Mouse (Mus musculus): Measurements from ENCODE around the gene Mrpl55. TPM values are rescaled to one million over a fixed set of nuclear protein-coding genes. Genes with fewer than 3 reads are reported as not detected.

Mrpl55 gene
- polyA plus RNA-seq (2015; fragmentation: Nextera tagmentation; extraction: Ambion mirVana): 95.4 and 96.1 TPM in 2 replicates

DNA sequence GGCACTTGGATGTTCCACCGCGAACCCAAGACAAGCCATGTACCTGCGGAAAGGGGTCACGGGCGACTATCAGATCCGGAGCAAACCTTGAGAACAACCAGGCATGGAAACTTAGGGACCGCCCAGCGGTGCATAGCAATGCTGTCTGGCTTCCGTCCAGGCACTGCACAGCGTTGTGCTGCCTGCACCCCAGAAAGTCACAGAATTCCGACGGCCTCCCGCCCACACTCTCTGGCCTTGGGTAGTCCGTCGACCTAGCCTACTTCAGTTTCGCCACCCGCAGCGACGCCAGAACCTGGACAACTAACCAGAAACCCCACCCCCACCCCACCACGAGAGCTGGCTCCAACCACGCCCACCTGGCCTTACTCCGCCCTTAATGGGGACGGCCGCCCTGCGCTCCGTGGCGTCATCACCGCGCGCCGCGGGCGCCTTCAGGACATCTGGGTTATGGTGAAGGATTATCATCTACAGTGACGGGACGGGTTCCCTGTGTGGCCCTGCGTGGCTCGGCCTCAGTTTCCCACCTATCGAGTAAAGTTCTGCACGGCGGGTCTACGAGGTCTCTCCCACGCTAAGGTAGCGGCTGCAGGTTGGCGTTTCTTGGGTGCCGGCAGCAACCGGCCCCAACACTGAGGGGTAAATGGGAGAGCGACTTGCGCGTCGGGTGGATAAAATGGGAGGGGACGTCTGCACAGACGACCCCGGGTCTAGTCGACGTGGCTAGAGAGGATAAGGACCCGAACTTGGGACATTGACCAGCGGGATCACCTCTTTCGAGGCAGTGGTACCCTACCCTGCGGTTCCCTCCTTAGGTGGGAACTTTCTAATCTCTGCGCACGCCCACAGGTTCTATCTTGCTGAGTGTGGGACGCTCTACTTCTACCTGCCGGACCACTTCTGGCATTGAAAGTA, at the start of gene Mrpl55:
TSS of gene Mrpl55 (plus strand) at position 406 of the 915 bp plus-strand sequence.
- Histone ChIP-seq H3K9ac (replicated peaks) (peak within 1 kb of the TSS; percentile 81), H3K27me3 (no peaks in the 10 kb centered on the region), H3K4me3 (peak within 1 kb of the TSS; percentile 81), H3K9me3 (no peaks in the 10 kb centered on the region), H3K4me1 (peaks cover 20% of the 10 kb centered on the region), H3K4me2 (replicated peaks) (peak within 1 kb of the TSS; percentile 96), H3K36me3 (peaks cover 22% of the 10 kb centered on the region), H3K27ac (replicated peaks) (peak within 1 kb of the TSS; percentile 59)
- peak; percentile 93 for ATAC-seq (replicated peaks)
- under 1% methylated on average over 63 of the region's 63 CpGs for WGBS

DNA sequence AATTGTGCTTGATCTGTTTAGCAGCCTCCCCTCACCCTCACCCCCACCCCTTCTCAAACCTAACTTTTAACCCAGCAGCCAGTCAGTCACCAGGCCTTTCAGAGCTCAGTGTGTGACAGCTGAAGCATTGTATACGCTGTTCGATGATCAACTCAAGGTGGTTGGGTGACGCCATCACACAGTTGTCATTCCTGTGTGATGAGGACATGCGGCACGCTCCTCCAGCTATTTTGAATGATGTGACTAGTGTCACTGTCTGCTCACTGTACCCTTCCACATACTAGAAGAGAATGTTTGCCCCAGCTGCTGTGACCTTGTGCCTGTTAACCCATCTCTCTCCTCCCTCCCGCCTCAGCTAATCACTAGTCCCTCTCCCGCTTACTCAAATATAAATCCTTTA, 48.1 kb upstream of the Mrpl55 start:
- no peak overlapping the region for H3K27ac ChIP-seq (replicated peaks)
- no peaks in the 10 kb centered on the region for H3K27me3 ChIP-seq
- no peaks in the 10 kb centered on the region for H3K4me1 ChIP-seq
- ATAC-seq (replicated peaks): no peak
- no peak overlapping the region for H3K4me3 ChIP-seq
- 89% methylated on average over 7 of the region's 7 CpGs for WGBS
- 0 out of 2 replicates have a peak, but pooled peaks cover 2% of the 10 kb centered on the region for H3K36me3 ChIP-seq
- no peak overlapping the region for H3K4me2 ChIP-seq (replicated peaks)
- H3K9me3 ChIP-seq: no peaks in the 10 kb centered on the region
- no peak overlapping the region for H3K9ac ChIP-seq (replicated peaks)

DNA sequence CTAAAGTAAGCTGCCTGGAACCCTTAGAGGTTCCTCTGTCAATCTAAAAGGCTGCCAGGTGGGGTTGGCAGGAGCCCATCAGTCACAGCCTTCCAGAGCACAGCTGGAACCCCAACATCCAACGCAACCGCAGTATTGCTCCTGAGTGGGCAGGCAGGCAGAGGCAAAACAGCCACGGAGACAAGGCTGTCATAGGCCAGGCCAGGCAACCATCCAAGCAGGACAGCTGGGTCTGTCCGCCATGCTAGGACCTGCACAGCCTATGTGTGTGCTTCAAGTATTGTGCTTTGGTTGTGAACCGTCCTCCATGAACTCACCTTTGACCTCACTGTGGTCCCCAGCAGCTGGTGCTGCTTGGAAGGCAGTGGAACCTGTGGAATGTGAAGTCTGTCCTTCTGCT, 46.4 kb upstream of the Mrpl55 start:
- 84% methylated on average over 5 of the region's 5 CpGs for WGBS
- H3K4me3 ChIP-seq: no peak overlapping the region
- H3K36me3 ChIP-seq: 0 out of 2 replicates have a peak, but pooled peaks cover 2% of the 10 kb centered on the region
- ATAC-seq (replicated peaks): no peak
- H3K9me3 ChIP-seq: no peaks in the 10 kb centered on the region
- H3K27me3 ChIP-seq: no peaks in the 10 kb centered on the region
- no peak overlapping the region for H3K27ac ChIP-seq (replicated peaks)
- H3K4me2 ChIP-seq (replicated peaks): no peak overlapping the region
- no peak overlapping the region for H3K9ac ChIP-seq (replicated peaks)
- H3K4me1 ChIP-seq: no peaks in the 10 kb centered on the region

DNA sequence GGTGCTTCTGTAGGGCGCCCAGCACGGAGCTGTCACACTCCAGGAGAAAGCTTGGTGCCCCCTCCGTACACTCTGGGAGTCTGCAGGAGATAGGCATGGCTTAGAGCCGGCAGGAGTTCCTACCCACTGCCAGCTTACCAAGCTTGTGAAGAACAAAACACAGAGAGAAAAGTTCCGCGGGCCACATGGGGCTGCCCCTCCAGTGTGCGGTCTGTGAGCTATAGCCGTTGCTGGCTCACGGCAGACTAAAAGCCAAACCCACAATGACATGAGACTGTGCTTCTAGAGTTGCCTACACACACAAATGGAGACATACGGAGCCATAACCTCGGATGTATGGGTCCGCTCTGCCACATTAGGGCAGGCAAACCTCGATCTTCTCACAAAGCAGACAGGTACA, 43.2 kb upstream of the Mrpl55 start:
- Histone ChIP-seq H3K27ac (replicated peaks) (no peak overlapping the region), H3K4me3 (no peak overlapping the region), H3K4me2 (replicated peaks) (no peak overlapping the region), H3K9ac (replicated peaks) (no peak overlapping the region), H3K9me3 (no peaks in the 10 kb centered on the region), H3K4me1 (peaks cover 14% of the 10 kb centered on the region), H3K27me3 (no peaks in the 10 kb centered on the region), H3K36me3 (0 out of 2 replicates have a peak, but pooled peaks cover 2% of the 10 kb centered on the region)
- no peak for ATAC-seq (replicated peaks)
- WGBS: 93% methylated on average over 13 of the region's 13 CpGs

DNA sequence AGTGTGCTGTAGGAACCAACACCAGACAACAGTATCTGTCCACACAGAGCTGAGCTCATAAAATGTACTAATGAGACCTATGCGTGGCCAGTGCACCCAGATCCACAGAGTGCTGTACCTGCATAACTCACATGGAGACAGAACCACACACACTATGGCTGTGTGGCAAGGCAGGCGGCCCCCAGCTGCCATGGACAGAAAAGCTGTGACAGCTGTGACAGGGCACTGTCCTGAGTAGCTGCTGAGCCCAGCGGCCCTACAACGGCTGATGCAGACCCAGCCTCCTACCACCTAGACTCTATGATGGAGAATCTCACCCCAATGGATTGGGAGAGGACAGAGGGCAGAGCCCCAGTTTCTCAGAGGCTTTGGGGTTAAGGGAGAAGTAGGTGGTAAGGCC, 42.7 kb upstream of the Mrpl55 start:
- H3K36me3 ChIP-seq: 0 out of 2 replicates have a peak, but pooled peaks cover 2% of the 10 kb centered on the region
- H3K4me3 ChIP-seq: no peak overlapping the region
- H3K27me3 ChIP-seq: no peaks in the 10 kb centered on the region
- no peak overlapping the region for H3K4me2 ChIP-seq (replicated peaks)
- no peak overlapping the region for H3K9ac ChIP-seq (replicated peaks)
- no peak overlapping the region for H3K27ac ChIP-seq (replicated peaks)
- WGBS: 93% methylated on average over 4 of the region's 4 CpGs
- H3K9me3 ChIP-seq: no peaks in the 10 kb centered on the region
- no peak for ATAC-seq (replicated peaks)
- H3K4me1 ChIP-seq: peaks cover 16% of the 10 kb centered on the region

DNA sequence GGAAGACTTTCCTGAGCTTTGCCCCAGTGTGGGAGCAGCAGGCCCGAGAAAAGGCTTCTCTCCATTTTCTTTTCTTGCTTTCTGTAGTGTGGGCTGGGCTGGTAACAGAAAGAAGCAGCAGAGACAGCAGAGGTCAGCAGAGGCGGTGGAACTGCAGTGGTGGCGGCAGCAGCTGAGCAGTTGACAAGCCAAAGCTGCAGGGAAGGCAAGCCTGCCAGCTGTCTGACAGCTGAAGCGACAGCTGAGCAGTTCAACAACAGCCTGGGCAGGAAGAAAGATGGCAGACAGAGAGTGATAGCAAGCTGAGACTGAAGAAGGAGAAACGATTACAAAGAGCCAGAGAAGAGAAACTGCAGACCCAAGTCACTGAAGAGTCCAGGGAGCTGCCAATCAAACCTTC, 40.9 kb upstream of the Mrpl55 start:
- Histone ChIP-seq H3K9ac (replicated peaks) (no peak overlapping the region), H3K27ac (replicated peaks) (no peak overlapping the region), H3K4me3 (no peak overlapping the region), H3K4me2 (replicated peaks) (no peak overlapping the region), H3K9me3 (no peaks in the 10 kb centered on the region), H3K36me3 (no peaks in the 10 kb centered on the region), H3K4me1 (peaks cover 16% of the 10 kb centered on the region), H3K27me3 (no peaks in the 10 kb centered on the region)
- 83% methylated on average over 5 of the region's 5 CpGs for WGBS
- no peak for ATAC-seq (replicated peaks)

DNA sequence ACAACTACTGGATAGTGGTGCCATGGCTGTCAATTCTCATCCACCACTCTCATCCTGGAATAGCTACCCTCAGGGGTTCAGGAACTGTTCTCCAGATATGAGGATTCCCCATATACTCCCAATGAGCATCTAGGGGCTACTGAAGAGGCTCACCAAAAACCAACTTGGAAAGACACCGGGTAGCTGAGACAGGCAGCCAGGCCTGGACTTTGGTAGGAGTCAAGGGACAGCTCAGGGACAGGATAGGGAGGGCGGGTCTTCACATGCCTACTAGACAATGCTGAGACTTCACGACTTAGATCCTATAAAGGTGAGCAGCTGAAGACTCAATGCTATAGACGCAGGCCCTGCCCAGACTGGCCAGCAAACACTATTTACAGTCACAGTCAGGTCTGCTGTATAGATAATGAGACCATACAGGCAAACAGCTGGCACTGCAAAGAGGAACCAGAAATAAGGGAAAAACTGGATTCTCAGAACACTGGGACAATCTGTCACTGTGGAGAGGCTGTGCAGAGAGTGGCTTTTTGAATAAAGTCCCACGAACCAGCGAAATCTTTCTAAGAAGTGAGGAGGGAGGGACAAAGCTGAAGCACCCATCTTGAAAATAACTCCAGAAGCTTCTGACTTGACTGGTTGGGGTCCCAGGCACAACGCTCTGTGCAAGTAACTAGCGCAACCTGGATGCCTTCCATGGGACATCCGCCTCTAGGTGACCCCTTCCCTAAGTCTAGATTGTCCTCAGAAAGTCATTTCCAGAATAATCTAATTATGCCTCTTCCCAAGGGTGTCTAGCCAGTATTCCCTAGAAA, 39.6 kb upstream of the Mrpl55 start:
- no peaks in the 10 kb centered on the region for H3K27me3 ChIP-seq
- WGBS: 61% methylated on average over 9 of the region's 9 CpGs
- no peaks in the 10 kb centered on the region for H3K9me3 ChIP-seq
- peaks cover 16% of the 10 kb centered on the region for H3K4me1 ChIP-seq
- peak overlapping the region; percentile 98 for H3K27ac ChIP-seq (replicated peaks)
- H3K4me3 ChIP-seq: peak overlapping the region; percentile 60
- peak; percentile 3; the same call in 1 of the 2 replicates for ATAC-seq (replicated peaks)
- H3K4me2 ChIP-seq (replicated peaks): peak overlapping the region; percentile 59
- no peaks in the 10 kb centered on the region for H3K36me3 ChIP-seq
- H3K9ac ChIP-seq (replicated peaks): peak overlapping the region; percentile 45

DNA sequence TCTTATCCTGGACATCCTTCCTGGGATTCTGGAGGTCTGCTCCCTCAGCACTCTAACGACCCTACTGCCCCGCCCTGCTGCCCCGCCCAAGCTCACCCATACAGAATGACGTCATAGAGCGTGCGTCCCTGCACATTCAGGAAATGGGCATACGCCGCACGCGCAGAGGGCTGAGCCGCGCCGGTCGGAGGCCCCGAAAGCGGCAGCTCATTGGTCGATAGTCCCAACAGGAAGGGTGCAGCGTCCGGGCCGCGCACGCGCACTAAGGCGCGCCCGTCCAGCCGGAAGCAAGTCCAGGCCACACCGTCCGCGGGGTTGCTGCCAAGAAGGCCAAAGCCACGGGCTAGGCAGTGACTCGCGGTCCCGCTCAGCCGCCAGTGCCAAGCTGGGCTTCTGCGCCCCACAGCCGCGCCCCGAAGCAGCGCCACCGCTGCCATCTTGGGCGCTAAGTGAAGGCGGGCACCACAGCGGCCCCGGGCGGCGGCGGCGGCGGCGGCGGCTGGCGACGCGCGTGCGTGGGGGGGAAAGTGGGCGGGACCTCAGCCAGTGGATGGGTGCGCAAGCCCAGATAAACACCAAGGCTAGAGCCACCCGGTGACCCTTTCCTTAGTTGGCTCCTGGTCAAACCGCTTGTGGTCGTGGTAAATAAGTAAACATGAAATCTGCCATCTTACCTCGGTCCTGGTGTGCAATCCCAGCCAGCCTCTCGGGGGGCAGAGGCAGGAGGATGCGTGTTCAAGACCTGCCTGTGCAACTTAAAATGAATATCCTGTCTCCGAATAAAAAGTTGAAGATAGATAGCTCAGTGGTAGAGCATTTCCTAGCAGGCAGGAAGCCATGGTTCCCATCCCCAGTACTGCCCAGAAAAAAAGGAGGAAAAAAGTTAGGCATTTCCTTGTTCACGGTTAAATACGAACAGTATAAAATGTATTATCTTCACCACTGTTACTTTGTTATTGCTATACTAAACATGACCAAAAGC, 38.7 kb upstream of the Mrpl55 start, which contains the start of gene Iba57:
TSS of gene Iba57 (minus strand) at position 485 of the 982 bp plus-strand sequence.
- 3% methylated on average over 68 of the region's 68 CpGs for WGBS
- peak within 1 kb of the TSS; percentile 98 for H3K27ac ChIP-seq (replicated peaks)
- ATAC-seq (replicated peaks): peak; percentile 99
- H3K4me3 ChIP-seq: peak within 1 kb of the TSS; percentile 60
- no peaks in the 10 kb centered on the region for H3K9me3 ChIP-seq
- no peaks in the 10 kb centered on the region for H3K36me3 ChIP-seq
- peak within 1 kb of the TSS; percentile 70 for H3K9ac ChIP-seq (replicated peaks)
- peaks cover 16% of the 10 kb centered on the region for H3K4me1 ChIP-seq
- H3K4me2 ChIP-seq (replicated peaks): peak within 1 kb of the TSS; percentile 59
- H3K27me3 ChIP-seq: no peaks in the 10 kb centered on the region

DNA sequence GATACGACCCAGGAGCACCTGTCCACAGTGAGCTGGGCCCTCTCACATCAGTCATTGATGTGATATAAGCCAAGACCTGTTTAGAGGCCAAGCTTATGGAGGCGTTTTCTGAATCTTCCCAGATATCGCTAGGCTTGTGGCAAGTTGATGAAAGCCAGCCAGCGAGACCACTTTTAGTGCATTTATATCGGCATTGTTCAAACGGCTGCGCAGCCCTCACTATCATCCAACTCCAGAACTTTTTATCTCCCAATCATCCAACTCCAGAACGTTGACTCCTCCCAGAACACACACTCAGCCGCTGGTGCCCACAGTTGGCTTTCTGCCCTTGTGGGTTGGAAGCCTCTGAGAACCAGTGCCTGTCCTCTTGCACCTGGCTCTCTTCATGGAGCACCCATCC, 37.9 kb upstream of the Mrpl55 start:
- Histone ChIP-seq H3K27me3 (no peaks in the 10 kb centered on the region), H3K4me1 (peaks cover 16% of the 10 kb centered on the region), H3K27ac (replicated peaks) (peak overlapping the region; percentile 98; the same call in 1 of the 2 replicates), H3K4me3 (peak overlapping the region; percentile 60; the same call in 1 of the 2 replicates), H3K36me3 (no peaks in the 10 kb centered on the region), H3K9ac (replicated peaks) (no peak overlapping the region), H3K9me3 (no peaks in the 10 kb centered on the region), H3K4me2 (replicated peaks) (peak overlapping the region; percentile 45)
- 84% methylated on average over 9 of the region's 9 CpGs for WGBS
- ATAC-seq (replicated peaks): no peak

DNA sequence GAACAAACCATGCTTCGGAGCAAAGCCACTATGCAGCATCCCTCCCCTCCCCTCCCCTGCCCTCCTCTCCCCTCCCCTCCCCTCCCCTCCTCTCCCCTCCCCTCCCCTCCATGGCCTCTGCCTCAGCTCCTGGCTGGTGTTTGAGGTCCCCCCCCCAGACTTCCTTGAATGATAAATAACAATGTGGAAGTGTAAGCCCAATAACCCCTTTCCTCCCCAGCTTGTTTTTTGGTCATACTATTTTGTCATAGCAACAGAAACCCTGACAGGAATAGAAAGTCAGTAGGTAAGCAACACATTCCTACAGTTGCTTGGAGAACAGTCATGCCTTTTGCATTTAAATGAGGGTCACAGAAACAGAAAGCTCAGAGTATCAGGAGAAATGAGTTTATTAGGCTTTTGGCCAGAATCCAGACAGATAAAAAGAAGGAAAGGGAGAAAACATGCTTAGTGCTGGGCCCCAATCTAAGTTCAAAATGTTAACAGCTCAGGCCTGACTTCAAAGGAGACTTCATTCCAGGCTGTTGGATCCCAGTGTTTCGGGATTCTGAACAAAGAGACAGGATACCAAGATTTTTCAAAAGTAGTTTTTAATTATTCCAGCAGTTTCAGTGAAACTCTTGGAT, 36.6 kb upstream of the Mrpl55 start:
- Histone ChIP-seq H3K27me3 (no peaks in the 10 kb centered on the region), H3K4me1 (peaks cover 16% of the 10 kb centered on the region), H3K36me3 (no peaks in the 10 kb centered on the region), H3K27ac (replicated peaks) (no peak overlapping the region), H3K4me3 (no peak overlapping the region), H3K9me3 (no peaks in the 10 kb centered on the region), H3K9ac (replicated peaks) (no peak overlapping the region), H3K4me2 (replicated peaks) (no peak overlapping the region)
- WGBS: 41% methylated on average over 2 of the region's 2 CpGs
- ATAC-seq (replicated peaks): no peak

DNA sequence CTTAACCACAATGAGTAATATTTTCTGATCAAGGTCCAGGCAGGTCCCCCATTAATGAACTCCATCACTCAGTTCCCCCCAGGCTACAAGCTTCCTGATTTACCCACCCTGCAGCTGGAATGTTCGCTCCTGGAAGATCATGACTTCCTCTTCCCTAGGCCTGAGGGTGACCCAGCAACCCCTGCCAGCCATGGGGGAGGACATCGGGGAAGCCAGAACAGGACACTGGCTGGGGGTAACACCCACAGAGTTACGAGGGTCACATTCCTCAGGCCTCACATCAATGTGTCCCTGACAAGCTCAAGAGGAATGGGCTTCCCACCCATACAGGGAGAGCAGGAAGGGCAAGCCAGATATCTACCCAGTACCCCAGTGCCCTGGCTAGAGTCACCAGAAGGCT, 32.5 kb upstream of the Mrpl55 start:
- H3K36me3 ChIP-seq: no peaks in the 10 kb centered on the region
- no peak overlapping the region for H3K4me3 ChIP-seq
- H3K4me2 ChIP-seq (replicated peaks): no peak overlapping the region
- no peaks in the 10 kb centered on the region for H3K4me1 ChIP-seq
- no peak overlapping the region for H3K27ac ChIP-seq (replicated peaks)
- 78% methylated on average over 3 of the region's 3 CpGs for WGBS
- ATAC-seq (replicated peaks): no peak
- H3K9me3 ChIP-seq: no peaks in the 10 kb centered on the region
- H3K27me3 ChIP-seq: peaks cover 7% of the 10 kb centered on the region
- H3K9ac ChIP-seq (replicated peaks): no peak overlapping the region

Data from forebrain, embryonic 15.5 days (tissue).